Mouse (Mus musculus) mature B cell (primary cell): ENCODE results near the gene Tmem132c.

Experiments
- in situ Hi-C: fragments of 300-500 bp; cut with MboI; formaldehyde crosslinking; loops from 2 replicates; pipeline ENCODE4 v1.14.3; 2019

The Tmem132c gene

GRCm38 (mm10) chr5:127286886-127287285, 45.3 kb downstream of the Tmem132c start:
- in situ Hi-C loops, result no loop called here

GRCm38 (mm10) chr5:127289659-127290058, 48.1 kb downstream of the Tmem132c start:
- in situ Hi-C loops, result no loop called here

GRCm38 (mm10) chr5:127290461-127291250, 49.0 kb downstream of the Tmem132c start:
- in situ Hi-C loops, result no loop called here

- in situ Hi-C loops, result no loop called here
Measured at GRCm38 (mm10) chr5:127291581-127291980, 50.0 kb downstream of the Tmem132c start.

GRCm38 (mm10) chr5:127293698-127294097, 52.1 kb downstream of the Tmem132c start:
- in situ Hi-C loops, result no loop called here

GRCm38 (mm10) chr5:127297461-127297860, 55.9 kb downstream of the Tmem132c start:
- in situ Hi-C loops, result no loop called here

- in situ Hi-C loops, result no loop called here
Measured at GRCm38 (mm10) chr5:127298060-127298459, 56.5 kb downstream of the Tmem132c start.

- in situ Hi-C loops, result no loop called here
Measured at GRCm38 (mm10) chr5:127299010-127299409, 57.4 kb downstream of the Tmem132c start.

GRCm38 (mm10) chr5:127300597-127301254, 59.1 kb downstream of the Tmem132c start:
- in situ Hi-C loops, result no loop called here

- in situ Hi-C loops, result no loop called here
Measured at GRCm38 (mm10) chr5:127305312-127305711, 63.7 kb downstream of the Tmem132c start.

GRCm38 (mm10) chr5:127305719-127306118, 64.1 kb downstream of the Tmem132c start:
- in situ Hi-C loops, result no loop called here

GRCm38 (mm10) chr5:127306726-127307125, 65.1 kb downstream of the Tmem132c start:
- in situ Hi-C loops, result no loop called here

- in situ Hi-C loops, result no loop called here
Measured at GRCm38 (mm10) chr5:127310318-127311004, 68.9 kb downstream of the Tmem132c start.

- in situ Hi-C loops, result no loop called here
Measured at GRCm38 (mm10) chr5:127311005-127311331, 69.4 kb downstream of the Tmem132c start.

- in situ Hi-C loops, result no loop called here
Measured at GRCm38 (mm10) chr5:127313634-127314033, 72.0 kb downstream of the Tmem132c start.

- in situ Hi-C loops, result no loop called here
Measured at GRCm38 (mm10) chr5:127319096-127319779, 77.6 kb downstream of the Tmem132c start.

GRCm38 (mm10) chr5:127324645-127325044, 83.0 kb downstream of the Tmem132c start:
- in situ Hi-C loops, result no loop called here

- in situ Hi-C loops, result no loop called here
Measured at GRCm38 (mm10) chr5:127336048-127336907, 94.7 kb downstream of the Tmem132c start.

GRCm38 (mm10) chr5:127336908-127337265, 95.3 kb downstream of the Tmem132c start:
- in situ Hi-C loops, result no loop called here

- in situ Hi-C loops, result no loop called here
Measured at GRCm38 (mm10) chr5:127339016-127339435, 97.4 kb downstream of the Tmem132c start.

- in situ Hi-C loops, result no loop called here
Measured at GRCm38 (mm10) chr5:127341158-127341557, 99.5 kb downstream of the Tmem132c start.
